Comparison of ENCODE assay signal across 8 mouse cellular contexts in the genomic region with DNA sequence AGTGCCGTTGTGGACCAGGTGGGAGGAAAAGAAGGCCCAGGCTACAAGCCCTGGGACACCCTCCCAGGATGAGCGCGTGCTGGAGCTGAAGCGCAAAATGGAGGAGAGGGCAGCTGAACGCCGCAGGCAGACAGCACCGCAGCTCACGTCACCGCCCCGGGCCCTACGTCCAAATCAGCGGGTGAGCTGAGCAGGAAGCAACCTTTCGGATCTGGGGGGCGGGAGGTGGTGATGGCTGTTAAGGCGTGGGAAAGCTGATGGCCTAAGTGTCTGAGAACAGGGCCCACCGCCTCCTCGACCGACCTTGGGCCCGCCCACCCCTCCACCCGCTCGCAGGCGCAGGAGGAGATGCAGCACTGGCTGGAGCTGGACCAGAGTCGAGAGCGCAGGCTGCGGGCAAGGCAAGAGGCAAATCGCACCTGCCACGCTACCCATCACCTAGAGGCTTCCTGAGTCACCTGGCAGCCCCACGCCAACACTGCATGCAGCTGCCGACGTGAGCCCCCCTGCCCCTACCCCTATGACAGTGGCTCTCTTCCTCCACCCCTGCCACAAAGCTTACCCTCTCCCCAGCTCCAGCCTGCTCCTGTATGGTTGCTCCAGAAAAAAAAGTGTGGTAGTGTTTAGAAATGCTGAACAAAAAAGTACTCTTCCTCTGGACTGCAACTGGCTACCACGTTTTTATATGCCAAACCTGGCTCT. TPM values are rescaled to one million over a fixed set of nuclear protein-coding genes. Genes with fewer than 3 reads are reported as not detected.
A peak's percentile ranks its signal among the peaks of the same experiment; 100 is the strongest.
DNase-seq lines count a peak whose midpoint lies in the region; ATAC-seq and TF ChIP-seq lines count a peak whose summit lies in the region.

No protein-coding gene starts in this region.

- no peaks in the 10 kb centered on the region for H3K27me3 ChIP-seq in forebrain, embryonic 12.5 days
- no peaks in the 10 kb centered on the region for H3K27me3 ChIP-seq in hindbrain, postnatal 0 days (ENCODE audit: insufficient read depth, low read length)
- peaks cover 20% of the 10 kb centered on the region for H3K27me3 ChIP-seq in liver, embryonic 15.5 days
- no peaks in the 10 kb centered on the region for H3K27me3 ChIP-seq in neural tube, embryonic 12.5 days (replicated peaks)

- peak; percentile 25 for DNase-seq in gastrocnemius, postnatal 10 days
- DNase-seq in gastrocnemius, adult 18-20 months (ENCODE audit: low spot score): no peak
- DNase-seq in brain, embryonic 14.5 days (ENCODE audit: low read depth): peak; percentile 62
- peak; percentile 19 for DNase-seq in hindbrain, postnatal 0 days (ENCODE audit: low spot score)
- peak; percentile 29 to 30 for DNase-seq in thymus, postnatal 10 days (ENCODE audit: low spot score in 2 of 2)

- H3K27ac ChIP-seq in forebrain, embryonic 12.5 days: no peak overlapping the region
- peak overlapping the region; percentile 17; the same call in 1 of the 2 replicates for H3K27ac ChIP-seq in hindbrain, postnatal 0 days
- H3K27ac ChIP-seq in liver, embryonic 15.5 days (replicated peaks): no peak overlapping the region
- H3K27ac ChIP-seq in neural tube, embryonic 12.5 days: no peak overlapping the region

- TF ChIP-seq CTCF in brain, embryonic 14.5 days (IDR thresholded peaks at IDR 0.05; ENCODE audit: borderline replicate concordance, extremely low read depth, insufficient read depth, insufficient read length): no peak
- TF ChIP-seq CTCF in hindbrain, postnatal 0 days (IDR thresholded peaks at IDR 0.05; ENCODE audit: low read depth): no peak

- no peak for TF ChIP-seq POLR2A in brain, embryonic 14.5 days (IDR thresholded peaks at IDR 0.05; ENCODE audit: borderline replicate concordance, extremely low read depth, insufficient read depth, insufficient read length, poor library complexity, severe bottlenecking)

- H3K9ac ChIP-seq in forebrain, embryonic 12.5 days: no peak overlapping the region; the same call in 1 of the 2 replicates
- peak overlapping the region; percentile 48; the same call in 1 of the 2 replicates for H3K9ac ChIP-seq in hindbrain, postnatal 0 days (replicated peaks; ENCODE audit: low read length)
- H3K9ac ChIP-seq in liver, embryonic 15.5 days: no peak overlapping the region
- H3K9ac ChIP-seq in neural tube, embryonic 12.5 days: peak overlapping the region; percentile 56

- 15% methylated on average over 31 of the region's 31 CpGs for WGBS in forebrain, embryonic 12.5 days
- WGBS in hindbrain, postnatal 0 days: 12% methylated on average over 30 of the region's 31 CpGs
- WGBS in liver, embryonic 15.5 days (ENCODE audit: insufficient replicate concordance): 32% methylated on average over 31 of the region's 31 CpGs
- 13% methylated on average over 31 of the region's 31 CpGs for WGBS in neural tube, embryonic 12.5 days

- H3K4me3 ChIP-seq in forebrain, embryonic 12.5 days (replicated peaks): peak overlapping the region; percentile 29
- peak overlapping the region; percentile 14 for H3K4me3 ChIP-seq in hindbrain, postnatal 0 days (ENCODE audit: low read length)
- peak overlapping the region; percentile 16; the same call in 1 of the 2 replicates for H3K4me3 ChIP-seq in liver, embryonic 15.5 days (replicated peaks)
- H3K4me3 ChIP-seq in neural tube, embryonic 12.5 days: peak overlapping the region; percentile 24

- peaks cover 14% of the 10 kb centered on the region for H3K4me1 ChIP-seq in forebrain, embryonic 12.5 days
- H3K4me1 ChIP-seq in hindbrain, postnatal 0 days (ENCODE audit: insufficient read depth, low read length): peaks cover 11% of the 10 kb centered on the region; the same call in 1 of the 2 replicates
- H3K4me1 ChIP-seq in liver, embryonic 15.5 days (replicated peaks): peaks cover 3% of the 10 kb centered on the region; the same call in 1 of the 2 replicates
- H3K4me1 ChIP-seq in neural tube, embryonic 12.5 days: peaks cover 12% of the 10 kb centered on the region

- peak; percentile 49 for ATAC-seq in forebrain, embryonic 12.5 days (ENCODE audit: low FRiP score)
- ATAC-seq in hindbrain, postnatal 0 days: peak; percentile 68
- ATAC-seq in liver, embryonic 15.5 days (ENCODE audit: insufficient read depth): no peak
- peak; percentile 71 for ATAC-seq in neural tube, embryonic 12.5 days (ENCODE audit: low FRiP score, low read depth)

- peak overlapping the region; percentile 53 for H3K4me2 ChIP-seq in forebrain, embryonic 12.5 days
- peak overlapping the region; percentile 52 for H3K4me2 ChIP-seq in hindbrain, postnatal 0 days (ENCODE audit: low read depth, low read length)
- H3K4me2 ChIP-seq in liver, embryonic 15.5 days: peak overlapping the region; percentile 50
- H3K4me2 ChIP-seq in neural tube, embryonic 12.5 days (replicated peaks): peak overlapping the region; percentile 60

- H3K9me3 ChIP-seq in forebrain, embryonic 12.5 days: no peaks in the 10 kb centered on the region
- H3K9me3 ChIP-seq in hindbrain, postnatal 0 days (ENCODE audit: low read length): no peaks in the 10 kb centered on the region
- no peaks in the 10 kb centered on the region for H3K9me3 ChIP-seq in liver, embryonic 15.5 days (replicated peaks)
- no peaks in the 10 kb centered on the region for H3K9me3 ChIP-seq in neural tube, embryonic 12.5 days

- no peaks in the 10 kb centered on the region for H3K36me3 ChIP-seq in forebrain, embryonic 12.5 days (replicated peaks)
- no peaks in the 10 kb centered on the region for H3K36me3 ChIP-seq in hindbrain, postnatal 0 days (ENCODE audit: insufficient read depth, low read length)
- no peaks in the 10 kb centered on the region for H3K36me3 ChIP-seq in liver, embryonic 15.5 days (replicated peaks)
- H3K36me3 ChIP-seq in neural tube, embryonic 12.5 days: no peaks in the 10 kb centered on the region

RNA-seq across cellular contexts. Expression of a gene that starts 9.1 kb away (rescaled TPM):
- 10 to 100 TPM; 38.8 to 42.8 TPM for total RNA-seq in gastrocnemius, postnatal 10 days (2021)
- 10 to 100 TPM; 18.1 to 18.6 TPM for total RNA-seq in gastrocnemius, adult 18-20 months (2021)
- polyA plus RNA-seq in brain, embryonic 14.5 days (2012; rRNA removed): 118 and 126 TPM in 2 replicates
- 178 and 180 TPM in 2 replicates for polyA plus RNA-seq in forebrain, embryonic 12.5 days (2016; fragmentation: Nextera tagmentation; extraction: Ambion mirVana)
- total RNA-seq in hindbrain, postnatal 0 days (2014; rRNA removed): 103 and 104 TPM in 2 replicates
- polyA plus RNA-seq in hindbrain, postnatal 0 days (2015; fragmentation: Nextera tagmentation; extraction: Ambion mirVana): 119 and 127 TPM in 2 replicates
- polyA plus RNA-seq in liver, embryonic 15.5 days (2015; fragmentation: Nextera tagmentation; extraction: Ambion mirVana): 69.8 and 71.7 TPM in 2 replicates
- 159 TPM in 2 replicates for polyA plus RNA-seq in neural tube, embryonic 12.5 days (2016; fragmentation: Nextera tagmentation; extraction: Ambion mirVana)

RNA-seq across cellular contexts. Expression of a gene that starts 38.6 kb away (rescaled TPM):
- under 1 TPM in 1 of 2 experiments, not detected in 1; 0.12 TPM for total RNA-seq in gastrocnemius, postnatal 10 days (2021)
- not detected for total RNA-seq in gastrocnemius, adult 18-20 months (2021)
- polyA plus RNA-seq in brain, embryonic 14.5 days (2012; rRNA removed): 0.09 and 0.19 TPM in 2 replicates
- polyA plus RNA-seq in forebrain, embryonic 12.5 days (2016; fragmentation: Nextera tagmentation; extraction: Ambion mirVana): not detected in 2 replicates
- 0.97 TPM in 1 of 2 replicates, not detected in the other for total RNA-seq in hindbrain, postnatal 0 days (2014; rRNA removed)
- 0.13 and 0.19 TPM in 2 replicates for polyA plus RNA-seq in hindbrain, postnatal 0 days (2015; fragmentation: Nextera tagmentation; extraction: Ambion mirVana)
- not detected in 2 replicates for polyA plus RNA-seq in liver, embryonic 15.5 days (2015; fragmentation: Nextera tagmentation; extraction: Ambion mirVana)
- not detected in 2 replicates for polyA plus RNA-seq in neural tube, embryonic 12.5 days (2016; fragmentation: Nextera tagmentation; extraction: Ambion mirVana)

RNA-seq across cellular contexts. Expression of a gene that starts 38.8 kb away (rescaled TPM):
- 1 to 10 TPM; 1.1 to 1.5 TPM for total RNA-seq in gastrocnemius, postnatal 10 days (2021)
- total RNA-seq in gastrocnemius, adult 18-20 months (2021): under 1 TPM; 0.41 to 0.69 TPM
- polyA plus RNA-seq in brain, embryonic 14.5 days (2012; rRNA removed): 5.7 and 7.6 TPM in 2 replicates
- polyA plus RNA-seq in forebrain, embryonic 12.5 days (2016; fragmentation: Nextera tagmentation; extraction: Ambion mirVana): 2.1 and 2.6 TPM in 2 replicates
- 10.1 and 13.9 TPM in 2 replicates for total RNA-seq in hindbrain, postnatal 0 days (2014; rRNA removed)
- 3.0 and 3.8 TPM in 2 replicates for polyA plus RNA-seq in hindbrain, postnatal 0 days (2015; fragmentation: Nextera tagmentation; extraction: Ambion mirVana)
- polyA plus RNA-seq in liver, embryonic 15.5 days (2015; fragmentation: Nextera tagmentation; extraction: Ambion mirVana): 0.07 TPM in 1 of 2 replicates, not detected in the other
- 4.5 and 5.2 TPM in 2 replicates for polyA plus RNA-seq in neural tube, embryonic 12.5 days (2016; fragmentation: Nextera tagmentation; extraction: Ambion mirVana)

RNA-seq across cellular contexts. Expression of a gene that starts 42.7 kb away (rescaled TPM):
- total RNA-seq in gastrocnemius, postnatal 10 days (2021): 10 to 100 TPM; 19.6 to 26.6 TPM
- total RNA-seq in gastrocnemius, adult 18-20 months (2021): 10 to 100 TPM; 14.6 to 15.2 TPM
- polyA plus RNA-seq in brain, embryonic 14.5 days (2012; rRNA removed): 76.5 and 94.6 TPM in 2 replicates
- polyA plus RNA-seq in forebrain, embryonic 12.5 days (2016; fragmentation: Nextera tagmentation; extraction: Ambion mirVana): 17.8 and 19.9 TPM in 2 replicates
- total RNA-seq in hindbrain, postnatal 0 days (2014; rRNA removed): 33.1 and 36.9 TPM in 2 replicates
- 9.6 and 11.6 TPM in 2 replicates for polyA plus RNA-seq in hindbrain, postnatal 0 days (2015; fragmentation: Nextera tagmentation; extraction: Ambion mirVana)
- 3.2 and 4.3 TPM in 2 replicates for polyA plus RNA-seq in liver, embryonic 15.5 days (2015; fragmentation: Nextera tagmentation; extraction: Ambion mirVana)
- 14.1 and 17.0 TPM in 2 replicates for polyA plus RNA-seq in neural tube, embryonic 12.5 days (2016; fragmentation: Nextera tagmentation; extraction: Ambion mirVana)

Comparison
In these comparisons a context has a peak if more than half of its experiments do, and no peak if none do; other contexts are left out.
1. H3K9ac ChIP-seq: peak in hindbrain, postnatal 0 days (single experiment) and neural tube, embryonic 12.5 days (single experiment); none in forebrain, embryonic 12.5 days (single experiment) and liver, embryonic 15.5 days (single experiment).
2. Peak in every context shown above with its lines, with median percentiles within 50 percentile points of each other: H3K4me2 ChIP-seq and H3K4me3 ChIP-seq.